Mouse (Mus musculus): ENCODE results near the gene Ppp4r1. TPM values are rescaled to one million over a fixed set of nuclear protein-coding genes. Genes with fewer than 3 reads are reported as not detected.

The Ppp4r1 gene
- total and polyA plus RNA-seq, 3 experiments, result 21.8 to 313 (median 34.3) TPM

DNA sequence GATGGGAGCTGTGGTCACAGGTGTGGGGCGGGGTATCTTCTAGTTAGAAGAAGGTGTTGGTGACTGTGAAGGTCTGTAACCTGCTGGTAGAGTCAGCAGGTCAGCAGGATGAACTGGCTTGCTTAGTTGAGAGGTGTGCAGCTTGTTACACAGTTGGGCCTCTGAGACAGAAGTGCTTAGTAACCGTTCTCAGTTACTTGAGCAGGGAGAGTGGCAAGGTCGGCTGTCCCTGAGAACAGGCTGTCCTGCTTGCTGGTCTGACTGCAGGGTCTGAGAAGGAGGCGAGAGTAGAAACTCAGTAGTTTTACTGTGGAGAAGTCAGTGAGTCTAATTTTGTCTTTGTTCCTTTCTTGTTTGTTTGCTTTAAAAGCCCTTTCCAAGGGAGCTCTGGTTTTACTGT is 23.6 kb downstream of the Ppp4r1 start:
- Histone ChIP-seq H3K4me3 (ENCODE audit: control insufficient read depth in 1 of 2, insufficient read depth in 1 of 2, low read depth in 2 of 2, low read length in 2 of 2) (no peak overlapping the region), H3K79me2 (ENCODE audit: control insufficient read depth, insufficient read depth, low read length, poor library complexity) (peaks cover 9% of the 10 kb centered on the region), H3K36me3 (ENCODE audit: control insufficient read depth in 1 of 2, insufficient read depth in 2 of 2, low read length in 2 of 2) (peaks cover 0 to 11% of the 10 kb centered on the region in 2 experiments; a peak in 2 of 4 replicates), H3K9ac (ENCODE audit: control insufficient read depth, low read depth, low read length, poor library complexity, severe bottlenecking) (no peak overlapping the region), H3K4me1 (ENCODE audit: control insufficient read depth in 1 of 2, insufficient read depth in 2 of 2, low read length in 2 of 2) (no peaks in the 10 kb centered on the region), H3K27ac (ENCODE audit: control insufficient read depth, low read depth, low read length) (no peak overlapping the region), H3K9me3 (replicated peaks; ENCODE audit: insufficient read depth, low read length) (no peaks in the 10 kb centered on the region), H3K27me3 (ENCODE audit: control insufficient read depth in 1 of 2, insufficient read depth in 2 of 2, low read length in 2 of 2) (no peaks in the 10 kb centered on the region)
- no peak for TF ChIP-seq ZNF384 (IDR thresholded peaks at IDR 0.05; ENCODE audit: low read depth, low read length)
- no peak for TF ChIP-seq MAX (IDR thresholded peaks at IDR 0.05; ENCODE audit: low read length)
- TF ChIP-seq UBTF (IDR thresholded peaks at IDR 0.05; ENCODE audit: borderline replicate concordance, insufficient read depth, low read depth, low read length), result no peak
- no peak for TF ChIP-seq ELF1 (IDR thresholded peaks at IDR 0.05; ENCODE audit: low read depth, low read length)
- TF ChIP-seq CHD2 (IDR thresholded peaks at IDR 0.05; ENCODE audit: low read length), result no peak
- TF ChIP-seq HCFC1 (IDR thresholded peaks at IDR 0.05; ENCODE audit: low read depth, low read length), result no peak
- TF ChIP-seq MAFK (IDR thresholded peaks at IDR 0.05; ENCODE audit: borderline replicate concordance, low read depth, low read length), result no peak
- TF ChIP-seq RCOR1 (IDR thresholded peaks at IDR 0.05; ENCODE audit: low read depth, low read length), result no peak
- TF ChIP-seq ETS1 (IDR thresholded peaks at IDR 0.05; ENCODE audit: low read depth, low read length), result no peak
- no peak for TF ChIP-seq MAZ (IDR thresholded peaks at IDR 0.05; ENCODE audit: low read depth, low read length)
- no peak for TF ChIP-seq TAL1 (IDR thresholded peaks at IDR 0.05; ENCODE audit: low read length)
- no peak for TF ChIP-seq MYC (IDR thresholded peaks at IDR 0.05; ENCODE audit: low read depth, low read length)
- TF ChIP-seq SMC3 (IDR thresholded peaks at IDR 0.05; ENCODE audit: low read depth, low read length), result no peak
- no peak for DNase-seq (ENCODE audit: low read depth, low spot score)

GRCm38 (mm10) chr17:65806416-65806815 is 24.0 kb downstream of the Ppp4r1 start:
- no peak overlapping the region for H3K27ac ChIP-seq (ENCODE audit: control insufficient read depth, low read depth, low read length)
- peaks cover 7% of the 10 kb centered on the region for H3K79me2 ChIP-seq (ENCODE audit: control insufficient read depth, insufficient read depth, low read length, poor library complexity)
- no peak for TF ChIP-seq MEF2A (IDR thresholded peaks at IDR 0.05; ENCODE audit: extremely low read depth, insufficient replicate concordance, low read depth, low read length, poor library complexity, severe bottlenecking)
- TF ChIP-seq MXI1 (IDR thresholded peaks at IDR 0.05; ENCODE audit: low read depth, low read length), result no peak
- no peak for TF ChIP-seq CHD2 (IDR thresholded peaks at IDR 0.05; ENCODE audit: low read length)
- TF ChIP-seq RCOR1 (IDR thresholded peaks at IDR 0.05; ENCODE audit: low read depth, low read length), result no peak
- TF ChIP-seq ETS1 (IDR thresholded peaks at IDR 0.05; ENCODE audit: low read depth, low read length), result no peak
- TF ChIP-seq EP300 (IDR thresholded peaks at IDR 0.05; ENCODE audit: low read depth in 1 of 2, low read length in 2 of 2), result no peak
- TF ChIP-seq RAD21 (IDR thresholded peaks at IDR 0.05; ENCODE audit: low read depth, low read length), result no peak
- TF ChIP-seq GABPA (IDR thresholded peaks at IDR 0.05; ENCODE audit: low read depth, low read length), result no peak
- no peak for TF ChIP-seq MAZ (IDR thresholded peaks at IDR 0.05; ENCODE audit: low read depth, low read length)
- no peak for TF ChIP-seq NELFE (IDR thresholded peaks at IDR 0.05; ENCODE audit: low read depth, low read length)
- TF ChIP-seq KAT2A (conservative IDR thresholded peaks at IDR 0.05; ENCODE audit: low read depth, low read length), result no peak
- TF ChIP-seq ELF1 (IDR thresholded peaks at IDR 0.05; ENCODE audit: low read depth, low read length), result no peak
- no peak for TF ChIP-seq TBP (IDR thresholded peaks at IDR 0.05; ENCODE audit: low read depth, low read length)
- TF ChIP-seq ZMIZ1 (IDR thresholded peaks at IDR 0.05; ENCODE audit: low read depth, low read length), result no peak
- TF ChIP-seq TAL1 (IDR thresholded peaks at IDR 0.05; ENCODE audit: low read length), result no peak
- no peak for TF ChIP-seq JUND (IDR thresholded peaks at IDR 0.05; ENCODE audit: low read depth, low read length)
- TF ChIP-seq MAX (IDR thresholded peaks at IDR 0.05; ENCODE audit: low read length), result no peak
- TF ChIP-seq MYB (IDR thresholded peaks at IDR 0.05; ENCODE audit: low read depth, low read length), result no peak
- no peak for TF ChIP-seq MYC (IDR thresholded peaks at IDR 0.05; ENCODE audit: low read depth, low read length)
- DNase-seq (ENCODE audit: low read depth, low spot score), result no peak
- no peaks in the 10 kb centered on the region for H3K4me1 ChIP-seq (ENCODE audit: control insufficient read depth in 1 of 2, insufficient read depth in 2 of 2, low read length in 2 of 2)
- no peak overlapping the region for H3K9ac ChIP-seq (ENCODE audit: control insufficient read depth, low read depth, low read length, poor library complexity, severe bottlenecking)
- H3K9me3 ChIP-seq (replicated peaks; ENCODE audit: insufficient read depth, low read length), result no peaks in the 10 kb centered on the region
- no peak overlapping the region for H3K4me3 ChIP-seq (ENCODE audit: control insufficient read depth in 1 of 2, insufficient read depth in 1 of 2, low read depth in 2 of 2, low read length in 2 of 2)
- no peaks in the 10 kb centered on the region for H3K27me3 ChIP-seq (ENCODE audit: control insufficient read depth in 1 of 2, insufficient read depth in 2 of 2, low read length in 2 of 2)
- peaks cover 0 to 11% of the 10 kb centered on the region in 2 experiments; a peak in 2 of 4 replicates for H3K36me3 ChIP-seq (ENCODE audit: control insufficient read depth in 1 of 2, insufficient read depth in 2 of 2, low read length in 2 of 2)

Measured in MEL (cell line).